Comparison of ENCODE assay signal across 8 mouse cellular contexts in genomic region chr6:86400972-86401371, GRCm38 (mm10). TPM values are rescaled to one million over a fixed set of nuclear protein-coding genes. Genes with fewer than 3 reads are reported as not detected.
DNase-seq lines count a peak whose midpoint lies in the region; ATAC-seq and TF ChIP-seq lines count a peak whose summit lies in the region.

No protein-coding gene starts in this region.

- peaks cover 6% of the 10 kb centered on the region; the same call in 1 of the 2 replicates for H3K4me1 ChIP-seq in embryonic fibroblast, embryonic 13.5 days (ENCODE audit: control insufficient read depth, insufficient read depth, low read length)
- H3K4me1 ChIP-seq in heart, embryonic 11.5 days (ENCODE audit: control insufficient read depth, insufficient read depth, low read length): peaks cover 11% of the 10 kb centered on the region; the same call in 1 of the 2 replicates
- H3K4me1 ChIP-seq in kidney, embryonic 14.5 days (ENCODE audit: control insufficient read depth, insufficient read depth, low read length): peaks cover 2% of the 10 kb centered on the region
- H3K4me1 ChIP-seq in liver, postnatal 0 days (ENCODE audit: insufficient read depth): peaks cover 29% of the 10 kb centered on the region
- peaks cover 16% of the 10 kb centered on the region for H3K4me1 ChIP-seq in neural tube, embryonic 13.5 days (replicated peaks)

- peak overlapping the region; percentile 49; the same call in 1 of the 2 replicates for H3K9ac ChIP-seq in heart, embryonic 11.5 days (ENCODE audit: low read depth, low read length)
- 0 out of 2 replicates have a peak overlapping the region, but pooled peaks have one; percentile 35 for H3K9ac ChIP-seq in kidney, embryonic 14.5 days (ENCODE audit: low read depth, low read length)
- H3K9ac ChIP-seq in liver, postnatal 0 days (replicated peaks): peak overlapping the region; percentile 18; the same call in 1 of the 2 replicates
- H3K9ac ChIP-seq in neural tube, embryonic 13.5 days: 0 out of 2 replicates have a peak overlapping the region, but pooled peaks have one; percentile 0

- TF ChIP-seq POLR2A in embryonic fibroblast, embryonic 13.5 days (IDR thresholded peaks at IDR 0.05; ENCODE audit: low read depth, low read length): no peak

- H3K9me3 ChIP-seq in heart, embryonic 11.5 days (replicated peaks; ENCODE audit: control insufficient read depth, low read length): no peaks in the 10 kb centered on the region
- H3K9me3 ChIP-seq in kidney, embryonic 14.5 days (ENCODE audit: control insufficient read depth, low read length): no peaks in the 10 kb centered on the region
- no peaks in the 10 kb centered on the region for H3K9me3 ChIP-seq in liver, postnatal 0 days (ENCODE audit: low read length)
- H3K9me3 ChIP-seq in neural tube, embryonic 13.5 days: no peaks in the 10 kb centered on the region

- TF ChIP-seq EP300 in liver, postnatal 0 days (IDR thresholded peaks at IDR 0.05; ENCODE audit: low read depth): no peak

- DNase-seq in CD4-positive, CD25-positive, alpha-beta regulatory T cell, adult 2 months (ENCODE audit: low read depth, low spot score): peak; percentile 89
- DNase-seq in adrenal gland, adult 8-10 months: peak; percentile 74
- peak; percentile 76 for DNase-seq in liver, postnatal 0 days
- DNase-seq in testis, postnatal 14 days (ENCODE audit: low spot score): peak; percentile 57

- H3K36me3 ChIP-seq in heart, embryonic 11.5 days (ENCODE audit: control insufficient read depth, insufficient read depth, low read length): no peaks in the 10 kb centered on the region
- H3K36me3 ChIP-seq in kidney, embryonic 14.5 days (ENCODE audit: control insufficient read depth, insufficient read depth, low read length): no peaks in the 10 kb centered on the region
- H3K36me3 ChIP-seq in liver, postnatal 0 days (replicated peaks; ENCODE audit: insufficient read depth, low read length): no peaks in the 10 kb centered on the region
- H3K36me3 ChIP-seq in neural tube, embryonic 13.5 days: no peaks in the 10 kb centered on the region

- no peaks in the 10 kb centered on the region for H3K27me3 ChIP-seq in heart, embryonic 11.5 days (ENCODE audit: control insufficient read depth, insufficient read depth, low read length)
- no peaks in the 10 kb centered on the region for H3K27me3 ChIP-seq in kidney, embryonic 14.5 days (ENCODE audit: control insufficient read depth, insufficient read depth, low read length)
- no peaks in the 10 kb centered on the region for H3K27me3 ChIP-seq in liver, postnatal 0 days (ENCODE audit: insufficient read depth, low read length)
- H3K27me3 ChIP-seq in neural tube, embryonic 13.5 days: peaks cover 9% of the 10 kb centered on the region; the same call in 1 of the 2 replicates

- TF ChIP-seq CTCF in embryonic fibroblast, embryonic 13.5 days (IDR thresholded peaks at IDR 0.05; ENCODE audit: borderline replicate concordance, insufficient read depth, low read length): no peak
- peak; percentile 85 for TF ChIP-seq CTCF in liver, postnatal 0 days (IDR thresholded peaks at IDR 0.05; ENCODE audit: low read depth)

- 7% methylated on average over 9 of the region's 9 CpGs for WGBS in heart, embryonic 11.5 days (ENCODE audit: insufficient replicate concordance)
- WGBS in kidney, embryonic 14.5 days: 3% methylated on average over 9 of the region's 9 CpGs
- WGBS in liver, postnatal 0 days (ENCODE audit: insufficient replicate concordance): 4% methylated on average over 9 of the region's 9 CpGs
- WGBS in neural tube, embryonic 13.5 days: 8% methylated on average over 9 of the region's 9 CpGs

- H3K4me2 ChIP-seq in heart, embryonic 11.5 days: peak overlapping the region; percentile 62
- H3K4me2 ChIP-seq in kidney, embryonic 14.5 days (replicated peaks; ENCODE audit: low read depth, low read length): peak overlapping the region; percentile 39
- peak overlapping the region; percentile 56 for H3K4me2 ChIP-seq in liver, postnatal 0 days (ENCODE audit: low read depth, low read length)
- H3K4me2 ChIP-seq in neural tube, embryonic 13.5 days: peak overlapping the region; percentile 32

- ATAC-seq in heart, embryonic 11.5 days (replicated peaks; ENCODE audit: insufficient number of reproducible peaks, low FRiP score, low TSS enrichment): no peak; the same call in 1 of the 2 replicates
- ATAC-seq in kidney, embryonic 14.5 days (ENCODE audit: low FRiP score, low TSS enrichment): peak; percentile 37; the same call in 1 of the 2 replicates
- 0 out of 2 replicates have a peak, but pooled peaks have one; percentile 12 for ATAC-seq in liver, postnatal 0 days
- ATAC-seq in neural tube, embryonic 13.5 days (ENCODE audit: low read depth): no peak

- no peak overlapping the region for H3K27ac ChIP-seq in embryonic fibroblast, embryonic 13.5 days (ENCODE audit: insufficient read depth, low read length)
- H3K27ac ChIP-seq in heart, embryonic 11.5 days (ENCODE audit: low read depth, low read length): no peak overlapping the region
- no peak overlapping the region for H3K27ac ChIP-seq in kidney, embryonic 14.5 days (ENCODE audit: low read depth, low read length)
- no peak overlapping the region for H3K27ac ChIP-seq in liver, postnatal 0 days (ENCODE audit: low read depth)
- no peak overlapping the region for H3K27ac ChIP-seq in neural tube, embryonic 13.5 days (replicated peaks)

- H3K4me3 ChIP-seq in embryonic fibroblast, embryonic 13.5 days (ENCODE audit: insufficient read depth, low read length): peak overlapping the region; percentile 28
- H3K4me3 ChIP-seq in heart, embryonic 11.5 days (ENCODE audit: low read depth, low read length): peak overlapping the region; percentile 32; the same call in 1 of the 2 replicates
- peak overlapping the region; percentile 29; the same call in 1 of the 2 replicates for H3K4me3 ChIP-seq in kidney, embryonic 14.5 days (ENCODE audit: low read length)
- H3K4me3 ChIP-seq in liver, postnatal 0 days (ENCODE audit: low read depth, low read length): peak overlapping the region; percentile 17; the same call in 1 of the 2 replicates
- H3K4me3 ChIP-seq in neural tube, embryonic 13.5 days: 0 out of 2 replicates have a peak overlapping the region, but pooled peaks have one; percentile 2

RNA-seq across cellular contexts. Expression of gene Tia1, which starts 3.0 kb away (rescaled TPM):
- 100 to 1,000 TPM in 1 of 4 experiments, 10 to 100 TPM in 3; 44.0 to 121 (median 82.9) TPM for total RNA-seq in adrenal gland, adult 8-10 months (2022)
- 92.6 and 133 TPM in 2 replicates for polyA plus RNA-seq in embryonic fibroblast, embryonic 13.5 days (2011; ENCODE audit: insufficient read length, low read depth, missing spikeins)
- 144 and 146 TPM in 2 replicates for polyA plus RNA-seq in heart, embryonic 11.5 days (2014; fragmentation: Nextera tagmentation; extraction: Ambion mirVana)
- polyA plus RNA-seq in kidney, embryonic 14.5 days (2014; fragmentation: Nextera tagmentation; extraction: Ambion mirVana): 187 and 236 TPM in 2 replicates
- polyA plus RNA-seq in liver, postnatal 0 days (2015; fragmentation: Nextera tagmentation; extraction: Ambion mirVana): 15.2 and 17.2 TPM in 2 replicates
- 326 and 340 TPM in 2 replicates for polyA plus RNA-seq in neural tube, embryonic 13.5 days (2015; fragmentation: Nextera tagmentation; extraction: Ambion mirVana)

RNA-seq across cellular contexts. Expression of gene Pcyox1, which starts 4.0 kb away (rescaled TPM):
- total RNA-seq in adrenal gland, adult 8-10 months (2022): 100 to 1,000 TPM; 151 to 257 (median 207) TPM
- polyA plus RNA-seq in embryonic fibroblast, embryonic 13.5 days (2011; ENCODE audit: insufficient read length, low read depth, missing spikeins): 117 and 140 TPM in 2 replicates
- polyA plus RNA-seq in heart, embryonic 11.5 days (2014; fragmentation: Nextera tagmentation; extraction: Ambion mirVana): 50.0 and 52.6 TPM in 2 replicates
- 40.9 and 96.4 TPM in 2 replicates for polyA plus RNA-seq in kidney, embryonic 14.5 days (2014; fragmentation: Nextera tagmentation; extraction: Ambion mirVana)
- 69.6 and 80.4 TPM in 2 replicates for polyA plus RNA-seq in liver, postnatal 0 days (2015; fragmentation: Nextera tagmentation; extraction: Ambion mirVana)
- 107 and 113 TPM in 2 replicates for polyA plus RNA-seq in neural tube, embryonic 13.5 days (2015; fragmentation: Nextera tagmentation; extraction: Ambion mirVana)

RNA-seq across cellular contexts. Expression of gene Gm44790, which starts 25.5 kb away (rescaled TPM):
- 1 to 10 TPM in 2 of 4 experiments, not detected in 2; 4.6 to 6.2 TPM for total RNA-seq in adrenal gland, adult 8-10 months (2022)
- polyA plus RNA-seq in embryonic fibroblast, embryonic 13.5 days (2011; ENCODE audit: insufficient read length, low read depth, missing spikeins): not detected in 2 replicates
- polyA plus RNA-seq in heart, embryonic 11.5 days (2014; fragmentation: Nextera tagmentation; extraction: Ambion mirVana): not detected in 2 replicates
- polyA plus RNA-seq in kidney, embryonic 14.5 days (2014; fragmentation: Nextera tagmentation; extraction: Ambion mirVana): not detected in 2 replicates
- polyA plus RNA-seq in liver, postnatal 0 days (2015; fragmentation: Nextera tagmentation; extraction: Ambion mirVana): not detected in 2 replicates
- polyA plus RNA-seq in neural tube, embryonic 13.5 days (2015; fragmentation: Nextera tagmentation; extraction: Ambion mirVana): 0.50 and 0.63 TPM in 2 replicates

RNA-seq across cellular contexts. Expression of gene Snrpg, which starts 29.9 kb away (rescaled TPM):
- total RNA-seq in adrenal gland, adult 8-10 months (2022): 100 to 1,000 TPM; 115 to 403 (median 241) TPM
- 141 and 203 TPM in 2 replicates for polyA plus RNA-seq in embryonic fibroblast, embryonic 13.5 days (2011; ENCODE audit: insufficient read length, low read depth, missing spikeins)
- 389 and 393 TPM in 2 replicates for polyA plus RNA-seq in heart, embryonic 11.5 days (2014; fragmentation: Nextera tagmentation; extraction: Ambion mirVana)
- 814 and 1,116 TPM in 2 replicates for polyA plus RNA-seq in kidney, embryonic 14.5 days (2014; fragmentation: Nextera tagmentation; extraction: Ambion mirVana)
- polyA plus RNA-seq in liver, postnatal 0 days (2015; fragmentation: Nextera tagmentation; extraction: Ambion mirVana): 174 and 204 TPM in 2 replicates
- 397 and 429 TPM in 2 replicates for polyA plus RNA-seq in neural tube, embryonic 13.5 days (2015; fragmentation: Nextera tagmentation; extraction: Ambion mirVana)

RNA-seq across cellular contexts. Expression of gene Fam136a, which starts 35.5 kb away (rescaled TPM):
- 10 to 100 TPM; 47.5 to 96.0 (median 73.9) TPM for total RNA-seq in adrenal gland, adult 8-10 months (2022)
- polyA plus RNA-seq in embryonic fibroblast, embryonic 13.5 days (2011; ENCODE audit: insufficient read length, low read depth, missing spikeins): 27.5 and 31.9 TPM in 2 replicates
- polyA plus RNA-seq in heart, embryonic 11.5 days (2014; fragmentation: Nextera tagmentation; extraction: Ambion mirVana): 118 and 127 TPM in 2 replicates
- 154 and 156 TPM in 2 replicates for polyA plus RNA-seq in kidney, embryonic 14.5 days (2014; fragmentation: Nextera tagmentation; extraction: Ambion mirVana)
- polyA plus RNA-seq in liver, postnatal 0 days (2015; fragmentation: Nextera tagmentation; extraction: Ambion mirVana): 69.8 and 74.1 TPM in 2 replicates
- 113 and 119 TPM in 2 replicates for polyA plus RNA-seq in neural tube, embryonic 13.5 days (2015; fragmentation: Nextera tagmentation; extraction: Ambion mirVana)

Comparison
In these comparisons a context has a peak if more than half of its experiments do, and no peak if none do; other contexts are left out.
1. ATAC-seq: peak in kidney, embryonic 14.5 days (single experiment) and liver, postnatal 0 days (single experiment); none in heart, embryonic 11.5 days (single experiment) and neural tube, embryonic 13.5 days (single experiment).
2. Peak in every context shown above with its lines, with median percentiles within 50 percentile points of each other: DNase-seq, H3K4me3 ChIP-seq, H3K4me2 ChIP-seq and H3K9ac ChIP-seq.